Comparison of ENCODE assay signal across 9 mouse cellular contexts in genomic region chr11:17082953-17083352, GRCm38 (mm10). TPM values are rescaled to one million over a fixed set of nuclear protein-coding genes. Genes with fewer than 3 reads are reported as not detected.
DNase-seq lines count a peak whose midpoint lies in the region; ATAC-seq and TF ChIP-seq lines count a peak whose summit lies in the region.
"Had no signal": no experiment of that assay in that cellular context is flagged by ENCODE, and none has a peak within 500 bp of the region (broad histone marks: within the 10 kb centered on the region; RNA-seq: fewer than 3 reads in every experiment).

No protein-coding gene starts in this region.

- TF ChIP-seq RAD21 in CH12.LX (IDR thresholded peaks at IDR 0.05; ENCODE audit: low read depth, low read length): peak; percentile 98

- TF ChIP-seq EP300 in CH12.LX (IDR thresholded peaks at IDR 0.05; ENCODE audit: low read length): no peak

- no peaks in the 10 kb centered on the region for H3K4me1 ChIP-seq in intestine, postnatal 0 days (replicated peaks; ENCODE audit: control insufficient read depth, insufficient read depth, low read length)
- no peaks in the 10 kb centered on the region for H3K4me1 ChIP-seq in intestine, embryonic 15.5 days (replicated peaks)
- H3K4me1 ChIP-seq in CH12.LX (ENCODE audit: control insufficient read depth in 1 of 2, insufficient read depth in 2 of 2): peaks cover 0 to 11% of the 10 kb centered on the region in 2 experiments; a peak in 2 of 4 replicates

- TF ChIP-seq POLR2A in CH12.LX (IDR thresholded peaks at IDR 0.05; ENCODE audit: low read depth, low read length): no peak

- H3K79me2 ChIP-seq in CH12.LX (replicated peaks; ENCODE audit: control insufficient read depth, extremely low read depth, insufficient read depth, poor library complexity, severe bottlenecking): no peaks in the 10 kb centered on the region

- no peaks in the 10 kb centered on the region for H3K27me3 ChIP-seq in intestine, postnatal 0 days (replicated peaks; ENCODE audit: control insufficient read depth, insufficient read depth, low read length)
- no peaks in the 10 kb centered on the region for H3K27me3 ChIP-seq in intestine, embryonic 15.5 days (replicated peaks)
- H3K27me3 ChIP-seq in CH12.LX (replicated peaks) (no peaks in the 10 kb centered on the region), Patski (peaks cover 25% of the 10 kb centered on the region)
- H3K27me3 ChIP-seq: embryonic facial prominence, embryonic 12.5 days had no signal

- ATAC-seq in intestine, postnatal 0 days: no peak
- no peak for ATAC-seq in intestine, embryonic 15.5 days
- no peak for ATAC-seq in Patski
- ATAC-seq in megakaryocyte progenitor cell, adult 5-6 weeks (replicated peaks; ENCODE audit: poor library complexity): peak; percentile 80

- WGBS in intestine, postnatal 0 days: 49% methylated on average over 2 of the region's 2 CpGs
- WGBS in intestine, embryonic 15.5 days: 49% methylated on average over 2 of the region's 2 CpGs

- H3K9ac ChIP-seq in intestine, postnatal 0 days (ENCODE audit: low read depth, low read length): no peak overlapping the region
- H3K9ac ChIP-seq in intestine, embryonic 15.5 days: no peak overlapping the region
- H3K9ac ChIP-seq in CH12.LX (ENCODE audit: insufficient read depth, low read depth): no peak overlapping the region
- H3K9ac ChIP-seq: embryonic facial prominence, embryonic 12.5 days had no signal

- no peak overlapping the region for H3K4me3 ChIP-seq in intestine, postnatal 0 days (ENCODE audit: low read depth, low read length)
- H3K4me3 ChIP-seq in intestine, embryonic 15.5 days (replicated peaks): no peak overlapping the region
- H3K4me3 ChIP-seq in CH12.LX (replicated peaks in 1 of 3; ENCODE audit: low read depth in 2 of 3, low read length in 2 of 3, poor library complexity in 1 of 3): no peak overlapping the region
- H3K4me3 ChIP-seq: embryonic facial prominence, embryonic 12.5 days had no signal

- H3K36me3 ChIP-seq in intestine, postnatal 0 days (ENCODE audit: control insufficient read depth, insufficient read depth): no peaks in the 10 kb centered on the region
- no peaks in the 10 kb centered on the region for H3K36me3 ChIP-seq in intestine, embryonic 15.5 days
- no peaks in the 10 kb centered on the region for H3K36me3 ChIP-seq in CH12.LX (replicated peaks in 1 of 2; ENCODE audit: control insufficient read depth in 1 of 2, insufficient read depth in 1 of 2, low read length in 1 of 2)
- H3K36me3 ChIP-seq: embryonic facial prominence, embryonic 12.5 days had no signal

- DNase-seq in CH12.LX (ENCODE audit: extremely low read depth) (peak; percentile 58), Patski (ENCODE audit: low read depth, low spot score) (no peak)
- peak; percentile 39 for DNase-seq in hindlimb bud, embryonic 11.5 days (ENCODE audit: extremely low spot score, low read depth, low spot score)
- no peak for DNase-seq in natural killer cell, adult 2 months (ENCODE audit: low spot score in 2 of 2)
- DNase-seq in spleen, postnatal 14 days (ENCODE audit: low spot score in 2 of 2): no peak

- CTCF ChIA-PET in Patski (lab: Charles Lee): interaction anchor here (1.1 to 1.3 kb wide), 2 partner anchors 13 to 31 kb away, joined by 3 to 5 read pairs; no protein-coding TSS in a partner anchor

- TF ChIP-seq CTCF in intestine, postnatal 0 days (IDR thresholded peaks at IDR 0.05; ENCODE audit: low read depth): peak; percentile 78
- TF ChIP-seq CTCF in CH12.LX (conservative IDR thresholded peaks at IDR 0.05 in 1 of 2, IDR thresholded peaks at IDR 0.05 in 1 of 2; ENCODE audit: low read depth in 2 of 2, low read length in 2 of 2): peak; percentile 74 to 90
- peak; percentile 67 for TF ChIP-seq CTCF in Patski (IDR thresholded peaks at IDR 0.05)

- no peaks in the 10 kb centered on the region for H3K9me3 ChIP-seq in intestine, postnatal 0 days (ENCODE audit: control insufficient read depth)
- no peaks in the 10 kb centered on the region for H3K9me3 ChIP-seq in intestine, embryonic 15.5 days
- H3K9me3 ChIP-seq in CH12.LX (replicated peaks; ENCODE audit: low read length): no peaks in the 10 kb centered on the region
- H3K9me3 ChIP-seq: embryonic facial prominence, embryonic 12.5 days had no signal

- POLR2A ChIA-PET in Patski (lab: Charles Lee): no interaction called here

- dilution Hi-C loops in CH12.LX (cut with MboI; ENCODE audit: extremely low pct_ligation_motif_present, extremely low pct_unique_long_range_greater_than_20kb, low sequenced_read_pairs): no loop called here

- in situ Hi-C loops in CH12.LX (cut with MboI; ENCODE audit: low pct_ligation_motif_present, low pct_unique_long_range_greater_than_20kb, low sequenced_read_pairs) (no loop called here), Patski (cut with MboI; ENCODE audit: low pct_unique_long_range_greater_than_20kb) (no loop called here)

- no peak overlapping the region for H3K4me2 ChIP-seq in intestine, postnatal 0 days (replicated peaks; ENCODE audit: low read depth)
- H3K4me2 ChIP-seq in intestine, embryonic 15.5 days (replicated peaks): no peak overlapping the region
- no peak overlapping the region; the same call in 1 of the 2 replicates for H3K4me2 ChIP-seq in CH12.LX (ENCODE audit: insufficient read depth, low read depth, poor library complexity, severe bottlenecking)
- H3K4me2 ChIP-seq: embryonic facial prominence, embryonic 12.5 days had no signal

- no peak overlapping the region for H3K27ac ChIP-seq in intestine, postnatal 0 days (ENCODE audit: low read depth, low read length)
- no peak overlapping the region for H3K27ac ChIP-seq in intestine, embryonic 15.5 days
- no peak overlapping the region for H3K27ac ChIP-seq in CH12.LX (ENCODE audit: insufficient read depth, low read depth)
- H3K27ac ChIP-seq: embryonic facial prominence, embryonic 12.5 days had no signal

TF ChIP-seq in CH12.LX, 34 proteins besides CTCF, POLR2A, EP300 and RAD21:
- TF ChIP-seq MYC (IDR thresholded peaks at IDR 0.05; ENCODE audit: low read depth, low read length): 0 out of 2 replicates have a peak, but pooled peaks have one; percentile 49
- peak; percentile 53; the same call in 1 of the 2 replicates for TF ChIP-seq ZC3H11A (IDR thresholded peaks at IDR 0.05; ENCODE audit: low read depth, low read length)
- TF ChIP-seq ZMIZ1 (IDR thresholded peaks at IDR 0.05; ENCODE audit: low read depth, low read length): no peak
- TF ChIP-seq SMC3 (IDR thresholded peaks at IDR 0.05; ENCODE audit: low read depth, low read length): peak; percentile 88
- no peak for TF ChIP-seq PAX5 (IDR thresholded peaks at IDR 0.05; ENCODE audit: low read length)
- no peak for TF ChIP-seq RCOR1 (conservative IDR thresholded peaks at IDR 0.05; ENCODE audit: low read depth, low read length)
- TF ChIP-seq TCF12 (IDR thresholded peaks at IDR 0.05; ENCODE audit: low read depth, low read length): 0 out of 2 replicates have a peak, but pooled peaks have one; percentile 22
- no peak for TF ChIP-seq TBP (conservative IDR thresholded peaks at IDR 0.05; ENCODE audit: low read depth, low read length)
- TF ChIP-seq BHLHE40 (IDR thresholded peaks at IDR 0.05; ENCODE audit: low read depth, low read length): peak; percentile 63
- no peak for TF ChIP-seq MAFK (IDR thresholded peaks at IDR 0.05; ENCODE audit: insufficient replicate concordance, low read length)
- peak; percentile 14; the same call in 1 of the 2 replicates for TF ChIP-seq HCFC1 (IDR thresholded peaks at IDR 0.05; ENCODE audit: low read depth, low read length)
- TF ChIP-seq UBTF (IDR thresholded peaks at IDR 0.05; ENCODE audit: low read depth, low read length): no peak

RNA-seq across cellular contexts. Expression of gene Plek, which starts 30.8 kb away (rescaled TPM):
- polyA plus RNA-seq in intestine, postnatal 0 days (2015; fragmentation: Nextera tagmentation; extraction: Ambion mirVana): 1.3 and 1.4 TPM in 2 replicates
- polyA plus RNA-seq in intestine, embryonic 15.5 days (2015; fragmentation: Nextera tagmentation; extraction: Ambion mirVana): 2.2 and 2.6 TPM in 2 replicates
- total RNA-seq in CH12.LX (2012; rRNA removed): 137 and 166 TPM in 2 replicates
- 354 and 376 TPM in 2 replicates for total RNA-seq in CH12.LX (2014; rRNA removed)
- 223 and 229 TPM in 2 replicates for polyA plus RNA-seq in CH12.LX (2012; ENCODE audit: insufficient read length, low read depth)
- polyA plus RNA-seq in Patski (2021): not detected
- total RNA-seq in megakaryocyte progenitor cell, adult 5-6 weeks (2015): 26.6 and 31.3 TPM in 2 replicates
- total RNA-seq in megakaryocyte progenitor cell, adult 5-6 weeks (2017): 28.4 and 31.3 TPM in 2 replicates

RNA-seq across cellular contexts. Expression of gene Cnrip1, which starts 31.6 kb away (rescaled TPM):
- polyA plus RNA-seq in intestine, postnatal 0 days (2015; fragmentation: Nextera tagmentation; extraction: Ambion mirVana): 12.2 and 12.4 TPM in 2 replicates
- polyA plus RNA-seq in intestine, embryonic 15.5 days (2015; fragmentation: Nextera tagmentation; extraction: Ambion mirVana): 24.3 and 25.6 TPM in 2 replicates
- total RNA-seq in CH12.LX (2012; rRNA removed) (not detected in 2 replicates), CH12.LX (2014; rRNA removed) (not detected in 2 replicates)
- polyA plus RNA-seq in CH12.LX (2012; ENCODE audit: insufficient read length, low read depth) (not detected in 2 replicates), Patski (2021) (0.08 TPM)
- 1.9 and 2.6 TPM in 2 replicates for total RNA-seq in megakaryocyte progenitor cell, adult 5-6 weeks (2015)
- 0.12 and 1.3 TPM in 2 replicates for total RNA-seq in megakaryocyte progenitor cell, adult 5-6 weeks (2017)

Comparison
In these comparisons a context has a peak if more than half of its experiments do, and no peak if none do; other contexts are left out.
1. DNase-seq: peak in CH12.LX (single experiment) and hindlimb bud, embryonic 11.5 days (single experiment); none in Patski (single experiment), natural killer cell, adult 2 months (0 of 2) and spleen, postnatal 14 days (0 of 2).
2. RNA of gene Plek, which starts 30.8 kb away (polyA plus RNA-seq): 223 to 229 TPM in CH12.LX; 2.2 to 2.6 TPM in intestine, embryonic 15.5 days, 1.3 to 1.4 TPM in intestine, postnatal 0 days and not detected in Patski (single experiment); every median in the first group is over 10 times any median in the second.
3. RNA of gene Cnrip1, which starts 31.6 kb away (polyA plus RNA-seq): 24.3 to 25.6 TPM in intestine, embryonic 15.5 days and 12.2 to 12.4 TPM in intestine, postnatal 0 days; 0.08 TPM in Patski (single experiment) and not detected in CH12.LX; every median in the first group is over 10 times any median in the second.
4. Peak in every context shown above with its lines, with median percentiles within 50 percentile points of each other: CTCF ChIP-seq.